Mouse (Mus musculus): Measurements from ENCODE around the gene Pcsk5.

The Pcsk5 gene

GRCm38 (mm10) chr19:17386424-17386823, 451.0 kb downstream of the Pcsk5 start:
- DNase-seq, result no peak

- DNase-seq, result no peak
Observed at GRCm38 (mm10) chr19:17385426-17385825, 452.0 kb downstream of the Pcsk5 start.

- no peak for DNase-seq
Observed at GRCm38 (mm10) chr19:17385022-17385421, 452.4 kb downstream of the Pcsk5 start.

GRCm38 (mm10) chr19:17382807-17383397, 454.5 kb downstream of the Pcsk5 start:
- DNase-seq, result no peak
